Mouse (Mus musculus) hindbrain, embryonic 16.5 days (tissue): ENCODE results near the gene Fndc10. TPM values are rescaled to one million over a fixed set of nuclear protein-coding genes. Genes with fewer than 3 reads are reported as not detected.

Experiments
- ATAC-seq: fragments of 200-750 bp; cut with Nextera tagmentation; 2 replicates; pipeline ENCODE4 v1.8.0; 2017; ENCODE audit warnings: moderate TSS enrichment, moderate library complexity
- H3K27ac ChIP-seq: fragments of 300-500 bp; sonication (generic); 2 replicates; pipeline ENCODE4 v1.5.1; 2014; ENCODE audit warnings: low read depth, mild to moderate bottlenecking, control low read depth, low read length, moderate library complexity
- H3K27me3 ChIP-seq: fragments of 300-500 bp; sonication (generic); replicated peaks from 2 replicates; pipeline ENCODE4 v1.6.1; 2014; ENCODE audit warnings: low read length; ENCODE audit not compliant: control insufficient read depth, insufficient read depth
- H3K36me3 ChIP-seq: fragments of 300-500 bp; sonication (generic); 2 replicates; pipeline ENCODE4 v1.6.1; 2014; ENCODE audit warnings: mild to moderate bottlenecking, low read length, moderate library complexity, mixed read lengths; ENCODE audit not compliant: control insufficient read depth, insufficient read depth
- H3K4me1 ChIP-seq: fragments of 300-500 bp; sonication (generic); 2 replicates; pipeline ENCODE4 v1.6.1; 2014; ENCODE audit warnings: low read depth, low read length; ENCODE audit not compliant: control insufficient read depth, insufficient read depth
- H3K4me2 ChIP-seq: fragments of 300-500 bp; sonication (generic); 2 replicates; pipeline ENCODE4 v1.6.1; 2014; ENCODE audit warnings: mild to moderate bottlenecking, low read length, control low read depth, moderate library complexity
- H3K4me3 ChIP-seq: fragments of 300-500 bp; sonication (generic); 2 replicates; pipeline ENCODE4 v1.5.1; 2014; ENCODE audit warnings: mild to moderate bottlenecking, low read length, control low read depth, moderate library complexity
- H3K9ac ChIP-seq: fragments of 300-500 bp; sonication (generic); 2 replicates; pipeline ENCODE4 v1.6.1; 2014; ENCODE audit warnings: low read depth, mild to moderate bottlenecking, control low read depth, low read length, moderate library complexity
- H3K9me3 ChIP-seq: fragments of 300-500 bp; sonication (generic); 2 replicates; pipeline ENCODE4 v1.6.1; 2014; ENCODE audit warnings: mild to moderate bottlenecking, low read length, moderate library complexity; ENCODE audit not compliant: control insufficient read depth
- WGBS: fragments of 180-500 bp; shearing (Covaris S2); extraction: QIAGEN DNeasy Blood & Tissue Kit; methylation state at CpG from one replicate; pipeline ENCODE4 v1.1.7; 2014; 5-methylcytosine and 5-hydroxymethylcytosine counted together
- polyA plus RNA-seq: library from polyadenylated mRNA; unstranded; fragments of >200 nt; fragmentation: Nextera tagmentation; extraction: Ambion mirVana; gene quantifications from 2 replicates; pipeline ENCODE4 v1.2.1, GENCODE M21; 2015

The Fndc10 gene
- polyA plus RNA-seq, 1 experiment from 2014 or later: 15.5 TPM

DNA sequence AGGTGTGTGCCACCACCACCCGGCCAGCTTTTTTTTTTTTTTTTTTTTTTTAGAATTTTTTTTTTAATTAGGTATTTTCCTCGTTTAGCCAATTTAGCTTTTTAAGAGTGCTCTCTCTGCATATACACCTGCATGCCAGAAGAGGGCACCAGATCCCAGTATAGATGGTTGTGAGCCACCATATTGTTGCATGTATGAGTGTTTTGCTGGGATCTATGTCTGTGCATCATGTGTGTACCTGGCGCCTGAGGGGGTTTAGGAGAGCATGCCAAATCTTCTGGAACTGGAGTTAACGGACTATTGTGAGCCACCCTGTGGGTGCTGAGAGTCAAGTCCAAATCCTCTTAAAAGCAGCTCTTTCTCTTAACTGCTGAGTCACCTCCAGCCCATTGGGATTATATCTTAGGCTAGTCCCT is 27.5 kb downstream of the Fndc10 start:
- 0 out of 2 replicates have a peak, but pooled peaks have one; percentile 17 for ATAC-seq
- Histone ChIP-seq H3K36me3 (0 out of 2 replicates have a peak, but pooled peaks cover 3% of the 10 kb centered on the region), H3K27ac (no peak overlapping the region), H3K9me3 (no peaks in the 10 kb centered on the region), H3K4me1 (no peaks in the 10 kb centered on the region), H3K4me3 (no peak overlapping the region), H3K27me3 (no peaks in the 10 kb centered on the region), H3K4me2 (no peak overlapping the region), H3K9ac (no peak overlapping the region)
- 53% methylated on average over 4 of the region's 4 CpGs for WGBS

DNA sequence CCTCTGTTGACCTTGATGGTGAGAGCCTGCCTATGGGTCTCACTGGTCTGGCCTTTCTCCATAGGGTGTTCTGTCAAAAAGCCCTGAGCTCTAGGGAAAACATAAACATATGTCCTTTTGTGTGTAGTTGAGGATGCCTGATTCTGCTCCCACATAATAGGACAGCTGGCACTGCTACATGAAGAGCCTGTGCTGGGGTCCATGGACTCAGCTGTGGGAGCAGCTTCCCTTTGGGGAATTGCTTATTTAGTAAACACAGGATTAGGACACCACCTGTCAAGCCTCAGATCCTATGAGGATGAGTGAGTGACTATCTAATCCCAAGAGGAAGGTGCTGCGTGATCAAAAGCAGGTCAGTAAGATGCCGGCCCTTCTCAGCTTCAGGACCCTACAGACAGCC is 33.9 kb downstream of the Fndc10 start:
- Histone ChIP-seq H3K27me3 (no peaks in the 10 kb centered on the region), H3K4me2 (no peak overlapping the region), H3K4me3 (no peak overlapping the region), H3K27ac (no peak overlapping the region), H3K4me1 (no peaks in the 10 kb centered on the region), H3K9me3 (no peaks in the 10 kb centered on the region), H3K36me3 (peaks cover 4% of the 10 kb centered on the region; the same call in 1 of the 2 replicates), H3K9ac (no peak overlapping the region)
- ATAC-seq: no peak
- 49% methylated on average over 2 of the region's 2 CpGs for WGBS

DNA sequence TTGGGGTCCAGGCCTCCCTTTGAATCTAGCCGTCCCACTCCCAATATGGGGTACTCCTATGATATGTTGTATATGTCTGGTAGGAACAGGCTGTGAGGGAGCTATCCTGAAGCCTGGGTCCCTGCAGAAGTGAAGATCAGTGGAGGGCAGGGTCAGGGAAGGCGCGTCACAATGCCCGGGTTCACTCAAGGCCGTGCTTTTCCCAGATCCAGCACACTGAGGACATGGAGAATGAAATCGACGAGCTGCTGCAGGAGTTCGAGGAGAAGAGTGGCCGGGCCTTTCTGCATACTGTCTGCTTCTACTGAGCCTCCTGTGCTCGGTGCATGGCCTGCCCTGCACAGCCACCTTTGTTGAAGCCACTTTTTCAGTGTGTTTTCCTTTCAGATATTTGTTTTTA is 39.1 kb downstream of the Fndc10 start:
- Histone ChIP-seq H3K27ac (no peak overlapping the region), H3K9ac (no peak overlapping the region), H3K9me3 (no peaks in the 10 kb centered on the region), H3K36me3 (peaks cover 4% of the 10 kb centered on the region; the same call in 1 of the 2 replicates), H3K4me2 (no peak overlapping the region), H3K4me1 (peaks cover 18% of the 10 kb centered on the region), H3K4me3 (no peak overlapping the region), H3K27me3 (no peaks in the 10 kb centered on the region)
- no peak for ATAC-seq
- 90% methylated on average over 10 of the region's 10 CpGs for WGBS

DNA sequence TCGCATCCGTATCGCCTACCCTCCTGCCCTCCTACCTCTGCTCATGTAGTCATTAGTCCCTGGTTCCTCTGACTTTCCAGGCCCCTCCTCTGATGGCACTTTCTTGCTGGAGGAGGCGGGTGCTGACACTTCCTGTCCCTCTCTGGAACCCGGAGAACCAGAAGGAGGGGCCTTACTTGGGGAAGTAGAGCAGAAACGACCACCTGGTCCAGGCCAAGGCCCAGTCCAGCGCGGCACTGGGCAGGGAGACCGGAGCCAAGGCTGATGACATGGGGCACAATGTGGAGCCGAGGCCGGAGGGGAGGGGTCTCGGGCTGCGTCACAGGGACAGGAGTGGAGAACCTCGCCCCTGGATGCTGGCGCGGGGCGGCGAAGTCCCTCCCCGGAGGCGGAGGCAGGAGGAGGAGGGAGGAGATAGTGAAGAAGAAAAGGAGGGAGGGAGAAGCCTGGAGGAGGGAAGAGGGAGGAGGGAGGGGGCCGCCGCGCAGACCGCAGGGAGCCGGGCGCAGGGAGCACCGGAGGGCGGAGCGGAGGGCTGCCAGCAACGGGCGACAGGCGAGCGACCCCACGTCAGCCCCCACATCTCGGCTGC is 40.3 kb downstream of the Fndc10 start, which contains the start of gene Tmem240:
Gene Tmem240, plus strand, starts transcription at position 451 of the 592 bp plus-strand sequence.
- Histone ChIP-seq H3K9me3 (no peaks in the 10 kb centered on the region), H3K9ac (peak within 1 kb of the TSS; percentile 96), H3K4me3 (peak within 1 kb of the TSS; percentile 86), H3K4me2 (peak within 1 kb of the TSS; percentile 72), H3K4me1 (peaks cover 18% of the 10 kb centered on the region), H3K27ac (peak within 1 kb of the TSS; percentile 97), H3K27me3 (no peaks in the 10 kb centered on the region), H3K36me3 (peaks cover 4% of the 10 kb centered on the region; the same call in 1 of the 2 replicates)
- WGBS: 2% methylated on average over 22 of the region's 35 CpGs
- peak; percentile 92 for ATAC-seq

DNA sequence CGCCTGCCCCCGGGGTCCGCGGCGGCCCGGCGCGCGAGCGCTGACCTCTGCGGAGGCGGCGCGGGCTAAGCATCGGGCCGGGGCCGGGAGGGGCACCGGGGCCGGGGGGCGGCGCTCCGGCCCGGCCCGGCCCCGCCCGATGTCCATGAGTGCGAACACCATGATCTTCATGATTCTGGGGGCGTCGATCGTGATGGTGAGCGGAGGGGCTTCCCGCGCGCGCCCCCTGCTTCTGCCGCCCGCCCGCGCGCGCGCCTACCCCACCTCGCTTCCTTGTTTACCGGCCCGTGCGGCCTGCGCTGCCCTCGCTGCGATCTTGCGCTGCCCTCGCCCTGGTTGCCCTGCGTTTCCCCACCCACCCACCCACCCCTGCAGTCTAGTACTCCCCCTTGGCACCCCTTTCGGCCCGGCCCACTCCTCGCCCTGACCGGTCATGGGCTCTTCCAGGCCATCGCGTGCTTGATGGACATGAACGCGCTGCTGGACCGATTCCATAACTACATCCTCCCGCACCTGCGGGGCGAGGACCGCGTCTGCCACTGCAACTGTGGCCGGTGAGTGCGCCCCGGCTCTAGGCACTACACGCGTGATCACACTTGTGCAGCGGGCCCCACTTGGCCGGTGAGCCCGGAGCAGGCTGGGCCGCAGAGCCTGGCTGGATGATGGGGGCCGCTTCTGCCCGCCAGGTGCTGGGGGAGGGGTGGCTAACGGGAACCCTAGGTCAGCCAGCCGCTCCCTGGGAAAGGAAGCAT is 41.0 kb downstream of the Fndc10 start:
- peak; percentile 75 for ATAC-seq
- H3K4me1 ChIP-seq: peaks cover 18% of the 10 kb centered on the region
- under 1% methylated on average over 39 of the region's 79 CpGs for whole genome bisulfite sequencing

DNA sequence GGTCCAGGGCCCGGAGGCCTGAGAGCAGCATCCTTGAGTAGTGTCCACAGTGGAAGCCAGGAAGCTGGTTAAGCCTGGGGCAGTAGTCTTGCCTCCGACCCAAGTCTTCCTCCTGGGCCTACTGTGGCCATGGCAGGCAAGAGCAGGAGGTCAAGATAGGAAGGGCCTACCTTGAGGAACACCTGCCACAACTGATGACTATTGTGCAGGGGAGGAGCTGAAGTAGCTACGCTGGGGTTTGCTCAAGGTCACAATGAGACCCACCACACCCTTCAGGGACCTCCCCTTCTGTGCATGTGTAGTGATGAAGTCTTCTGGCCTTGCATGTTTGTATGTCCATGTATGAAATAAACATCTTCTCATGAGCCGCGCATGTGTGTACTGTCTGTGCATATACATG is 41.6 kb downstream of the Fndc10 start:
- no peak for ATAC-seq
- H3K36me3 ChIP-seq: peaks cover 12% of the 10 kb centered on the region
- WGBS: 64% methylated on average over 5 of the region's 5 CpGs

More for the DNA sequence above, 41.0 kb downstream of the Fndc10 start:
- peak overlapping the region; percentile 96 for H3K9ac ChIP-seq
- H3K27me3 ChIP-seq: no peaks in the 10 kb centered on the region
- H3K27ac ChIP-seq: peak overlapping the region; percentile 97
- H3K36me3 ChIP-seq: peaks cover 6% of the 10 kb centered on the region
- H3K4me2 ChIP-seq: peak overlapping the region; percentile 72
- H3K4me3 ChIP-seq: peak overlapping the region; percentile 86
- H3K9me3 ChIP-seq: no peaks in the 10 kb centered on the region

DNA sequence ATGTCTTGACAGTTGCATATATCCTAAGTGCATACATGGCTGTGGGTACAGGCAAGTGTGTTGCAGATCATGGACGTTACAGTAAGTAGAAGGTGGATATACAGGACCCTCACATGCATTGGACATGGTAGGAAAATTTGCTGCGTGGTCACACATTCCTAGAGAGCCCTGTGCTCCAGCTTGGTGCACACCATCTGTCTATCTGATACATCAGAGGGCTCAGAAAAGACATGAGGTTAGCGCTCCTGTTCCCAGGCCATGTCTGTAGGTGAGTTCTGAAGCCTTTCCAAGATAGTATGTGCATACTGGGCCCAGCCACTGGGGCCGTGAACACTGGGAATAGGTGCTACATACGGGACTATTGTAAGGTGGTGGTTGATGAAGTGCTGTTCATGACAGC is 42.3 kb downstream of the Fndc10 start:
- no peak overlapping the region for H3K4me3 ChIP-seq
- H3K4me2 ChIP-seq: peak overlapping the region; percentile 72
- H3K9me3 ChIP-seq: no peaks in the 10 kb centered on the region
- ATAC-seq: no peak
- WGBS: 91% methylated on average over 5 of the region's 5 CpGs
- H3K36me3 ChIP-seq: peaks cover 17% of the 10 kb centered on the region
- no peaks in the 10 kb centered on the region for H3K27me3 ChIP-seq
- H3K9ac ChIP-seq: no peak overlapping the region
- no peak overlapping the region for H3K27ac ChIP-seq
- peaks cover 18% of the 10 kb centered on the region for H3K4me1 ChIP-seq

More for the DNA sequence above, 41.6 kb downstream of the Fndc10 start:
- Histone ChIP-seq H3K27me3 (no peaks in the 10 kb centered on the region), H3K4me2 (peak overlapping the region; percentile 72), H3K27ac (peak overlapping the region; percentile 97), H3K4me1 (peaks cover 18% of the 10 kb centered on the region), H3K9me3 (no peaks in the 10 kb centered on the region), H3K9ac (peak overlapping the region; percentile 96), H3K4me3 (peak overlapping the region; percentile 86)

DNA sequence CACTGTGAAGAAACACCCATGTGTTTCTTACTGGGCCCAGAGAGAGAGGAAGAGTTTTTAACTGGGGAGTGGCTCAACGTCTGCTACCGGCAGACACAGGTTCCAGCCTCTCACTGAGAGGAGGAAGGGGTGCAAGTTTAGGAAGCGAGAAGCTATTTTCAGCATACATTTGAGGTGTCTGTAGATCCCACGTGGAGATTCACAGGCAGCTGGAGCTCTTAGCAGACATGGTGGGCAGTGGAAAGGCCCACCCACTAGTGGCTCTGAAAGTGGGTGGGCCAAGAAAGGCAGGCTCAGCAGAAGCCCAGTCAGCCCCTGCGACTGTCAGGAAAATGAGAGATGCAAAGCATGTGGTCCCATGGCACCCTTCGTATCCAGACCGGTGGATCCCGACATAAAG is 44.1 kb downstream of the Fndc10 start:
- peaks cover 18% of the 10 kb centered on the region for H3K4me1 ChIP-seq
- H3K4me3 ChIP-seq: no peak overlapping the region
- H3K4me2 ChIP-seq: no peak overlapping the region
- H3K36me3 ChIP-seq: peaks cover 19% of the 10 kb centered on the region
- no peaks in the 10 kb centered on the region for H3K27me3 ChIP-seq
- H3K9ac ChIP-seq: no peak overlapping the region
- WGBS: 59% methylated on average over 8 of the region's 8 CpGs
- H3K27ac ChIP-seq: no peak overlapping the region
- H3K9me3 ChIP-seq: no peaks in the 10 kb centered on the region
- ATAC-seq: no peak

DNA sequence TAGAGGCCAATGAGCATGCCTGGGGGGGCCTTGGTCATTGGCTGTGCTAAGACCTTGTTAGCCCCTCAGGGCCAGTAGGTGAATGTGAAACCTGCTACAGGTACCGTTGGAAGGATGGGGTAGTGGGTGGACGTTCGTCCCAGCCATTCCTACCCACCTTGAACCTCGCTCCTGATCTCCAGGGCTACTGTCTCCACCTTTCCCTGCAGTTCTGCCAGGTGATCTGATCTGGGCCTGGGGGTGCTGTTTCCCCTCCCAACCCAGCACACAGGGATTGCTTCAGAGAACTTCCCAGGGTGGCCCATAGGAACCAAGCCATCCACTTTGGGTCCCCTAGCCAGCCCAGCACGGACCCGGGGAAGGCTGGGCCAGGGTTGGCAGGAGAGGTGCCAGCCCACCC is 45.0 kb downstream of the Fndc10 start:
- Histone ChIP-seq H3K27me3 (no peaks in the 10 kb centered on the region), H3K9me3 (no peaks in the 10 kb centered on the region), H3K4me3 (no peak overlapping the region), H3K4me1 (peaks cover 12% of the 10 kb centered on the region), H3K4me2 (no peak overlapping the region), H3K27ac (no peak overlapping the region), H3K36me3 (peaks cover 19% of the 10 kb centered on the region), H3K9ac (no peak overlapping the region)
- WGBS: 92% methylated on average over 6 of the region's 6 CpGs
- no peak for ATAC-seq
